Mouse (Mus musculus): Measurements from ENCODE around the gene Lama4.
A peak's percentile ranks its signal among the peaks of the same experiment; 100 is the strongest.

The Lama4 gene

DNA sequence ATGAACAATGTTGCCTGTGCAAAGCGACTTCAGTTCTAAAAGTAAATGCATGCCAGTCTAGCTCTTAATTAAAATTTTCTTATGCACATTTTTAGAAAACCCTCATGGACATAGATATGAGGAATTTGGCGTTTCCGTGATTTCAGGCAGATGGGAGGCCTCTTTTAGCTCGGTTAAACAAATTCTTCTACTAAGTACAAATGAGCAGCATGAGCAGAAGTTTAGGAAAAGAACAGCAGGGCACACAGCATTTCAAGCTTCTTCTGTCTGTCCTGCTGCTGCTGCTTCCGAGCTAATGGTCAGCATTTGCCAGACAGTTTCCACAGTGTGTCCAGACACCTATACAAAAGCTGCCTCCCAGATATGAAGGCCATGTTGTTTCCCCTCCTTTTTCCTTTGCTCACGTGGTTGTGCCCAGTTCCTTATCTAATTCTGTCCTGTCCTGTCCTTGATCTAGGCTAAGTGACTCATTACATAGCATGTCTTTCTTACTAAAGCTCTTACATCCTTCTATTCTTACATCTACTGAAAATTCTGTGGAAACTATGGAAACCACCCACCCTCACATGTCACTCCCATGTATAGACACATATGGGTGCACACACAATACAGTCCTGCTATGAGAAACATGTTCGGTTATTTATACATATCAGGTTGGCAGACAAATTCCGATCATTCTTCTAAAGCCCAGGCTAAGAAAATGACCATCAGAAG is 84.4 kb downstream of the Lama4 start:
- DNase-seq (ENCODE audit: low read depth, low spot score): no peak

DNA sequence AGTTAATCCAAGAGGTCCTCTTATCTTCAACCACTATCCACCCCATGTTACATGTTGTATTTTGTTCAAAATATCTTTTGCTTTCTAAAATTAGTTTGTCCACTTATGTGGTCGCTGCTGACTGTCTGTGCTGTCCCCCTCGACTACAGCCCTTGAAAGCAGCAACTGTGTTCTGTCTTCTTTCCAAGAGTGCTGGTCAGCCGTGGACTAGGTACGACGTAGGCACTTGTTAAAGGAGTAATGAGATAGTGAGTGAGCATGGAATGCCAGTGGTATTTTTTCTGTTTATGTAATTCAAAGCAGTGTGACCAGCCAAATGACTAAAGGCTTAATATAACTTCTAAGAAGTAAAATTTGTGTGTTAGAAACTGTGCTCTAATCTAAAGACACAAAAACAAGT is 90.7 kb downstream of the Lama4 start:
- DNase-seq (ENCODE audit: low read depth, low spot score): no peak

DNA sequence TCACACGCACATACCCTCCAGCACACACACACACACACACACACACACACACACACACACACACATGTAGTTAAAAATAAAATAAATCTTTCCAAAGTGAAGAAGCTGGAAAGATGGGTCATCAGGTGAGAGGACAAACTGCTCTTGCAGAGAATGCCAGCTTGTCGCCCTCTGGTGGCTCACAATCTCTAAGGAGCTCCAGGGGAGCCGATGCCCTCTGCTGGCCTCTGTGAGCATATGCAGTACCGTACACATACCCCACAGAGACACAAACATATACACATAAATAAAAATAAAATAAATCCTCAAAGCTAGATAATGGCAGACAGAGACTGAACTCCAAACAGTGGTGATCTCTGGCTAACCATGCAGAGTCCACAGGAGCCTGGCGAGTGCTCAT is 99.4 kb downstream of the Lama4 start:
- peak; percentile 53 for DNase-seq (ENCODE audit: low read depth, low spot score)

DNA sequence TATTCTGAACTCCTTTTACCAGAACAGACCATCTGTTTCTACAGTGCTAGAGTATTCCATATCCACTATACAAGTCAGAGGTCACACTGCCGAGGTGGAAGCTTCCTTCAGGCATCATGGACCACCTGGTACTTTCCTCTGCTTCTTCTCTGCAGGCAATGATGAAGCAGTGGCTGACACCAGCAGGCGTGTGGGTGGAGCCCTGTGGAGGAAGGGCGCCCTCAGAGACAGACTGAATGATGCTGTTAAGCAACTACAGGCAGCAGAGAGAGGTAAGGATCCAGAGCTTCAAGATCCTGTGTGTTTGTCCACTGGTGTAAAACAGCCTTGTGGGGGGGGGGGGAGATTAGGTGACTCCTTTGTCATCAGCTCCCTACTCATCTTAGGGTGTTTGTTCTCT is 100.1 kb downstream of the Lama4 start:
- DNase-seq (ENCODE audit: low read depth, low spot score): no peak

DNA sequence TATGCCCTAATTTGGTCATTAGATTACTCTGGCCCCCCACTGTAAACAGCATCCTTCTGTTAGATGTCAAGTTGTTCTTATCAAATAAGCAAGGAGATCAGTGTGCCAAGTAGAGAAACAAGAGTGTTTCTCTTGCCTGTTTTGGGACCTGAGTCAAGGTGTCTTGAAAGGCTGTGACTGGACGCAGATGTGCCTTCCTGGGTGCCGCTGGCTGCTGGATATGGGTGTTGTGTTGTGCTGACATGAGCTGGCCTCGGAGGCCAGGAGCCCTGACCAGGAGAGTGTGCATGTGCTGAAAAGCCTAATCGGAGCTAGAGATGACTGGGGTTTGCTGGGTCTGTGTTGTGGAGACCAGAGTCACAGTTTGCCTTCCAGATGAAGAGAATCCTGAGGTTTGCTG is 100.7 kb downstream of the Lama4 start:
- DNase-seq (ENCODE audit: low read depth, low spot score): no peak

DNA sequence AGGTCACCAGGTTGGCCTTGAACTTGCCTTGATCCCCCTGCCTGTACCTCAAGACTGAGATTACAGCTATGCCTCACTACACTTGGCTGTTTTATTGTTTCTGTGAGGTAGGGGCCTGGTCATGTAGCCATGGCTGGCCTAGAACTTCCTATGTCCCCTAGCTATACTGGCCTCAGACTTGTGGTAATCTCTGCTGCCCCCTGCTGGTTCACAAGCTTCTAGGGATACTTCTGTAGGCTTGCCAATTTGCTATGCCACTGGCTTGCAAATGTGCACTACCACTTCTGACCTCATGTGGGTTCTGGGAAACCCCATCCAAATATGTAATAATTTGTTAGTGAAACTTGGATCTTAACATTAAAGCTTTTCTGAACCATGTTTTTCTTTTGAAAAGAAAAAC is 101.6 kb downstream of the Lama4 start:
- peak; percentile 82 for DNase-seq (ENCODE audit: low read depth, low spot score)

DNA sequence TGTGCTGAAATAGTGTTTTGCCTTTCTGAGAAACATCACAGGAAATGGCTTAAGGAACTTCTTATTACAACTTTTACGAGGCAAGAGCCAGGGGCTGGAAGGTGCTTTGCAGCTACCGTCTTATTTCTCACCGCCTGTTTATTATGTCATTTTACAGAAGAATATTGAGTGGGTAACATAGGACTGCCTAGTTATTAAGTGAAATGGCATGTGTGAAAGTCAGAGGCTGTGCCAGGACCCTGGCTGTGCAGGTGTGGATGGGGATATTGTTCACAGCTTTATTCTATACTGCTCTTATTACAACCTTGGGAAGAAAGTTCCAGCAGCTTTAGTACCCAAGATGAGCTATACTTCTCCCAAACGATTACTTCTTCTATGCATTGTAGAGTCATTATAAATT is 106.7 kb downstream of the Lama4 start:
- no peak for DNase-seq (ENCODE audit: low read depth, low spot score)

DNA sequence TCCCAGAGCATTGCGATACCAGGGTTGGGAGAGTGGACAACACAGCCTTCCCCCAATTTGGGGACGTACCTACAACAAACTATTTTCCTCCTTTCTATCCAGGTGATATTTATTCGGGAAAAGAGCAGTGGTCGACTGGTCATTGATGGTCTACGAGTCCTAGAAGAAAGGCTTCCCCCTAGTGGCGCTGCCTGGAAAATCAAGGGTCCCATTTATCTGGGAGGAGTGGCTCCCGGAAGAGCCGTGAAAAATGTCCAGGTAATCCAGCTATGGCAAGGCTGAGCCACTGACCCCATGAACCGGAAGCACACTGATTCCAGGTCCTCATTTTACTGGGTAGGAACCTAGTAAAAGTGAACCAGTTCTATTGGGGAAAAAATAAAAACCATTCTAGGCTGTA is 131.7 kb downstream of the Lama4 start:
- DNase-seq (ENCODE audit: low read depth, low spot score): peak; percentile 2

DNA sequence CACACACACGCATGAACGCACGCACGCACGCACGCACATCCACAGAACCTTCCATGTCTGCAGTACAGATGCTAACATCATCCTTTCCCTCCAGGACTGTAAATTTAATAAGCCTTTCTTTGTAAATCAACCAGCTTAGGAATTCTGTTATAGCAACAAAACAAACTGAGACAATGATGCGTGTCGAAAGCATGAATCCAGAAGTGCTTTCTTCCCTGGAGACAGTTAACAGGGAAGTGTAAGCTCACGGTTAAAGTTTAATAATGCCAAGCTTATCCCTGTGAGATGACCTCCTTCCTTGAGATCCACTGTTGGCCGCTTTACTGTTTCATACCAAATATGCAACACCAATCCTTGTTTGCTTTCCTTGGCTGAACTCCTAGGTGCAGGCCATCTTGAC is 133.4 kb downstream of the Lama4 start:
- DNase-seq (ENCODE audit: low read depth, low spot score): no peak

DNA sequence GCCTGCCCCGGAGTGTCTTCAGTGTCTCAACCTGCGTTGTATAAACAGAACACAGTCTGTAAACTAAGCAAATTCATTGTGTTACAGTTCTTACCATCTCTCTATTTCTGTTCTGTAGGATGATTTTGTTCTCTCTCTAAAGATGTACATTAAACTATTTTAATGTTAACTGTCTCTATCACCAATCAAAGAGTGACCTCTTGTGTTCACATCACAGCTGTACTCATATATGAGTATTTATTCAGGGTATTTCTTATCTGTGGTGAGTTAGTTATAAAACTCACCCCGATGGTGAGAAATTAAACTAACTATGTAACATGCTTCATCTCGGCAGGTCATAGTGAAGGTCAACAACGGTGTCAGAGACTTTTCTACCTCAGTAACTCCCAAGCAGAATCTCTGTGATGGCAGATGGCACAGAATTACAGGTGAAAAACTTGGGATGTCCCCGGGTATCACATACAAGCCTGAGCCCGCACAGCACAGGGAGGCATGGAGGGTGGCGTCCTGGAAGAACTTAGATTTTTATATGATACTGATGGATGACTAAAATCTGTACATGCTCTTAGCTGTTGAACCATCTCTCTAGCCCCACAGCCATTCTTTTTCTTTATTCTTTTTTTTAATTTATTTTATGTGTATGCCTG is 139.6 kb downstream of the Lama4 start:
- DNase-seq (ENCODE audit: low read depth, low spot score): no peak

DNA sequence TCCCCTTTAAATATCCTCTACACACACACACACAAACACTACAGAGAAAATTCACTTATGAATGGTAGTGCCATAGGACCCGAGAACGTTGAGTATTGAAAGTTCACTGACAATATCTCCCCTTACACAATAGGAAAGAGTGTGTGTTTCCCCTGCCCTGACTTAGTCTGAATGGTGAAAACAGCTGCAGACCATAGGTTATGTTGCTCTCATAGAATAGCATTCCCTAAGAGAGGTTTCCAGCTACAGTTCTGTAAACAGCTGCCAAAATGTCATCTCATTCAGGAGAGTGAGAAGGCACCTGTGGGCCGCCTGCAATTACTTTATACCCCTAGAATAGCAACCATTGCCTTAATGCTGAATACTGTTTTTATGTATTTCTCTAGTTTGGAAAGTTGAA is 141.1 kb downstream of the Lama4 start:
- DNase-seq (ENCODE audit: low read depth, low spot score): no peak

DNA sequence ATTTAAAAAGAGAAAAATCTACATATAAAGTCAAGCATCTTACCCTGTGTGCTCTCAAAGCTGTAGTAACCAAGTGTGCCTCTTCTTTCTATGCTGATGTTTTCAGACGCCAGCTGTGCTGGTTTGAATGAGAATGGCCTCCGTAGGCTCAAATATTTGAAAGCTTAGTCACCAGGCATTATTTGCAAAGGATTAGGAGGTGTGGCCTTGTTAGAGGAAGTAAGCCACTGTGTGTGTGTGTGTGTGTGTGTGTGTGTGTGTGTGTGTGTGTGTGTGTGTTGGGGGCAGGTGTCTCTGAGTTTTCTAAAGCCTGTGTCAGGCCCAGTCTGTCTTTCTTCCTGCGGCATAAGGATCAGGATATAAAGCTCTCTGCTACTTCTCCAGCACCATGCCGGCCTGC is 141.6 kb downstream of the Lama4 start:
- DNase-seq (ENCODE audit: low read depth, low spot score): no peak

DNA sequence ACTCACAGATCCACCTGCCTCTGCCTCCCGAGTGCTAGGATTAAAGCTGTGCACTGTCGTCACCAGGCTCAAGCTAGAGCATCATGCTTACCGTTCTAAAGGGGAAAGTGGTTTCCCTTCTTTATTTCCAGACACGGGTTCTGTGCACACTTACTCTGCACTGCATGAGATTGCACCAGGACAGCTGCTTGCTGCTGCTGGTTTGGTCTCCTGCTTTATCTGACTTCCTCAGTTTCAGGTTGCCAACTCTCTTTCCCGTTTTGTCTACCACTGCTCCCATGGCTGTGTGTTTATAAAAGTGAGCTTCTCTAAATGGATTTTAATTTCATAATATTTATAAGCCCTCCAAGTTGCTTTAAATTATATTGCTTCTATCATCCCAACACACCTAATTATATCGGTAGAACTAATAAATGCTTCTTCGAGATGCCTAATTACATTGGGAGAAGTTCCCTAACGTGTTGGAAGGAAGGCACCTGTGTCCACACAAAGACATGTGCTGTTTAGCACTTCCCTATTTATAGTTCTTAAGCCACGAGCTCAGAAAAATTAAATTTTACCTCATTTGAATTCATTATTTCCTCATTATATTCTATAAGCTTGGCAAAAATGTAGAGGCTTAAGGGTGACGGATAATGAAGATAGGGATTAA is 143.6 kb downstream of the Lama4 start:
- no peak for DNase-seq (ENCODE audit: low read depth, low spot score)

DNA sequence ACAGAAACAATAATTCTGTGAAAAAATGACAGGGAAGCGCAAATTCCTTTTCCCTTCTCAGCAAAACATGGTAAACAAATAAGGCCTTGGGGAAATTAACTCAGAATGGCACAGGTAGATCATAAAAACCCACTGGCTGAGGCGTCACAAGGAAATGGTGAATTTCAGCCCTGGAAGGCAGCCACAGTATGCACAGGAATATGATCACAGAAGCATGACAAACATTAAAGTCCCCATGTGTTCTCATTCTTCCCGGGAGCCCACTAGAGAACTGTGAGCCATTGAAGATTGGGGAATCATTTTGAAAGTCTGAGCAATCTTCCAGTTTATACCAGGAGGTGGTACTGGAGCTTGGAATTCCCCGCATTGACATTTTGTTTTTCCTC is 144.2 kb downstream of the Lama4 start:
- no peak for DNase-seq (ENCODE audit: low read depth, low spot score)

DNA sequence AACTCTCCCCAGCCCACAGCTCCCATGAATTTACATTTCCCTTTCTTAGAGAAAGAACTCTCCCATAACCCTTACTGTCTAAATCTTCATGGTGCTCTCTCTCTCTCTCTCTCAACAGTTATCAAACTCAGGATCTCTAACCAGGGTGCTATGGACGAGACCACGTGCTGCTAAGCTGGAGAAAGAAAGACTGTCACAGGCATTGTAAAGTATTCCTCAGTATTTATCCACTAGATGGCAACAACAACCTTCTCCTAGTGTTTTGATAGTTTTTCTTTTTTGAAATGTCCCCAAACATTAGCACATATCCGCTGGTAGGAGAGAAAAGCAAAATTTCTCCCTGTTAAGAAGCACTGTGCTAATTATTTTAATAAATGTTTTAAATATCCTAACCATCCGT is 156.1 kb downstream of the Lama4 start:
- DNase-seq (ENCODE audit: low read depth, low spot score): peak; percentile 15

DNA sequence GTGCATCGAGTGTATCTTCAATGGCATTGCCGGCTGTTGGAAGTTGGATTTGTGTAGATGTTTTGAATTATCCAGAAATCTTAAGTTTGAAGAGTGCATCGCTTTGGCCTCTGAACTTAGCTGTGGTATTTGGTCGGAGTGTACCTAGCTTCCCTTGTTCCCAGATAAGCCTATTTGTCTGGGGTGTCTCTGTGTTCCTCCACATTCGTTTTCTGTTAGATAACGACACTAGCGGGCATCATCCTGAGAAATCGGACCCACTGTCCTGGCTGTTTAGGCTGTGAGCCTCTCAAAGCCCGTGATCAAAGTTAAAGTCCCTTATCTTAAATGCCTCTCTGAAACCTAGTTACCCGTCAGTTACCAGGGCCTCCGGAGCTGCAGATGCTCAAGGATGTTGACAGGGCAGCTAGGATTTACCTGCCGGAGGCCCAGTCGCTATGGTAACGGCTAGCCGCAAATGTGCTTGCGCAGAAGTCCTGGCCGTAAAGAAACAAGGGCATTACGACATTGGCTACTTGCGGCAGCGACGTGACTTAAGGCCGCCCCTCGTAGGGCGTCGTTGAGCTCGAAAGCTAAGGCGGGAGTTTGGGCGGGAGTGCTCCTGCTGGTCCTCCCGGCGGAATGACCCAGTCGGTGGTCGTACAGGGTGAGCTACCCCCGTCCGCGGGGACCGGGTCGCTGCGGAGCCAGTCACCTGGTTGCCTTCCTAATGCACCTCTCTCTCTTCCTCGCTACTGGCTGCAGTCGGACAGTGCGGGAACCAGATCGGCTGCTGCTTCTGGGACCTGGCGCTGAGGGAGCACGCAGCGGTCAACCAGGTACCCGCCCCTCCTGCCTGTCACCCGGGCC is 168.4 kb downstream of the Lama4 start, which contains the start of the genes Fam229b and Tube1:
TSS of gene Fam229b (minus strand) at position 453 of the 849 bp plus-strand sequence.
TSS of gene Tube1 (plus strand) at position 515 of the 849 bp plus-strand sequence.
- peak; percentile 97 for DNase-seq (ENCODE audit: low read depth, low spot score)

DNA sequence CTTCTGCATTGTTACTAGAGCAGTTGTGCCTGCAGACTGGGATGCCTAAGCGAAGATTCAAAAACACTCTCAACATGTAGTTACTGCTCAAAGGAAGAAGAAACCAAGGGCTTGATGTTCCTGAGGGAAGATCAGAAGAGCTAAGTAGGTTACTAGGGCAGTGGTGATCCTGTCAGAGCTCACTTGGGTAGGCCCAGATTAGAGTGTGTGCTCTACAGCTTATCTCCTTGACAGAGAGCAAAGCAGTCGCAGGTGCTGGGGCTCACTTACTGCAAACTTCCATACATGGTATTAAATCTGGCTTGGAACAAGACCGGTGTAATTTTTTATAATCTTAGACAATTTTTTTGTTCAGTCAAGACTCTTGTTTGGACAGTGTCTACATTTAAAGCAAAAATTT is 172.5 kb downstream of the Lama4 start:
- DNase-seq (ENCODE audit: low read depth, low spot score): no peak

DNA sequence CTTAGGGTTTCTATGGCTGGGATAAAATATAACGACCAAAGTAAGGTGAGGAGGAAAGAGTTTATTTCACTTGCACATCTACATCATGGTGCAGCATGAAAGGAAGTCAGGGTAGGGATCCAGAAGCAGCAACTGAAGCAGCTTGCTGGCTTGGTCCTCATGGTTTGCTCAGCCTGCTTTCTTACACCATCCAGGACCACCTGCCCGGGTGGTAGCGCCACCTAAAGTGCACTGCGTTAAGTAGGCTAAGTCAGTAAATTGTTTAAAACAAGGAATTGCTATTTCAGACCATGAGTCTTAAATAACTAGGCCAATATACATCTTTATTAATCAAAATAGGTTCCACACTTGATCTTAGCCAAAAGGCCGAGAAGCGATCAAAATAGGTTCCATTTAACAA is 173.4 kb downstream of the Lama4 start:
- DNase-seq (ENCODE audit: low read depth, low spot score): no peak

DNA sequence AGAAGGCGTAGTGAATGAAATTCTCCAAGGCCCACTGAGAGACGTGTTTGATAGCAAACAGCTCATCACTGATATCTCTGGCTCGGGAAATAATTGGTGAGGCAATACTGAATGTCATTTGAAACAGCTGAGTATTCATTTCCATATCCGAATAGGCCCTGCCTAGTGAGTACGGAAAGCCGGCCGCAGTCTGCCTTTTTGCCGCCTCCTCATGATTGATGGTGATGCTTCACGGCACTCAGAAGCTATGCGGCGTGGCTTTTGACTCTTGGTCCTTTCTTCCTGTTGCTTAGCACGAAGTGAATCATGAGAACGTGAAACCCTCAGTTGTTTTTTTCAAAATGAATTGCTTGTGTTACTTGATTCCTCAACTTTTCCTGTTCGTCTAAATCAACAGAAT is 175.5 kb downstream of the Lama4 start:
- DNase-seq (ENCODE audit: low read depth, low spot score): no peak

DNA sequence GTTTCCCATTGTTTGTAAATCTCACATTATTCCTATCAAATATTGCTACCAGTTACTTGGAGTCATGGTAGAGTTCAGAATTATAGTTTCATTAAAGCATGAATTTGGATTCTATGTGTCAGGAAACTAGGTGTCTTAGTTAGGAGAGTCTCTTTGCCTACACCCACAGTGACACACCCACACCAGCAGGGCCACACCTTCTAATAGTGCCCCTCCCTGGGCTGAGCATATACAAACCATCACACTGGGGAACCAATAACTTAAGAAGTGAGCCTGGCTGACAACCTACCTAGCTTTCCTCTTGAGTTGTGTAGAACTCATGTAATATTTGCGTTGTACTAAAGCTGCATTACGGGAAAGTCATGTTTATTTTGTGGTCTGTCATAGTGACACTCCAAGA is 176.1 kb downstream of the Lama4 start:
- DNase-seq (ENCODE audit: low read depth, low spot score): no peak

DNA sequence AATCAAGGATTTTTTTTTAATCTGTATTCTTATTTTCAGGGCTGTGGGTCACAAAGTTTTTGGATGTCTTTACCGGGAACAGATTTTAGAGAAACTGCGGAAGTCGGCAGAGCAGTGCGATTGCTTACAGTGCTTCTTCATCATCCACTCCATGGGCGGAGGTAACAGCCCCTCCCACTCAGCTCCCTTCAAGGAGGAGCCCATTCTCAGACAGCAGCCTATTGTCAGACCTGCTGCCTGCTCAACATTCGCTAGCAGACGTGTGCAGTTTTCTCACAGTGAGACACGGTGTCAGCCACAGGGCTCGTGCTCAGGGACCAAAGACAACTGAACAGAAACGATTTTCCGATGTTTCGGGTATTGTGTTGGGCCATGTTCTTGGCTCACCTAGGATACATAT is 176.9 kb downstream of the Lama4 start:
- DNase-seq (ENCODE audit: low read depth, low spot score): no peak

DNA sequence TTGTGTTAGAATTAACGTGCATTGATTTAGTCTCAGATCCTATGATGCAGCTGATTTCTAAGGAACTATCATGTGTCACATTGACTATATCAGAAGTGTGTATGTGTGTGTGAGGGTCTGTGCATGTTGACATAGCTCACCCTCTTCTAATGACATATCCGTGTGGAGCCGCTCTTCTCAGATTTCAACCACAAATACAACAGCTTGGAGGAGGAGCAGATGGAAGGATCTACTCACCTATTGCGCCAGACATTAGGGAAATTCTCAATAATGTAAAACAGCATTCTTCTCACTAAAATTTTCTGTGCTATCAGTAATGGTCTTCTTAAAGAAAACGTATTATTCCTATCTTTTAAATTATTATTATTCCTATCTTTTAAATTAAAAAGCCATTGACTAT is 191.4 kb downstream of the Lama4 start:
- no peak for DNase-seq (ENCODE audit: low read depth, low spot score)

Measured in CD4-positive, CD25-positive, alpha-beta regulatory T cell, adult 2 months (primary cell).